Mouse (Mus musculus): ENCODE measurements around the gene Herc1.
A peak's percentile ranks its signal among the peaks of the same experiment; 100 is the strongest.
"Not testable (repeated sequence)": the region's sequence is repeated elsewhere in the genome, so short reads cannot be mapped to it uniquely, and the experiment has no call there.

Gene Herc1

GRCm38 (mm10) chr9:66349144-66349859 is 948 bp upstream of the Herc1 start:
- DNase-seq (ENCODE audit: low spot score in 2 of 2) = no peak

- peak in 1 of 2 experiments; percentile 7 for DNase-seq (ENCODE audit: low spot score in 2 of 2)
These were observed 659 bp downstream of the Herc1 start for GRCm38 (mm10) chr9:66350788-66351430.

DNA sequence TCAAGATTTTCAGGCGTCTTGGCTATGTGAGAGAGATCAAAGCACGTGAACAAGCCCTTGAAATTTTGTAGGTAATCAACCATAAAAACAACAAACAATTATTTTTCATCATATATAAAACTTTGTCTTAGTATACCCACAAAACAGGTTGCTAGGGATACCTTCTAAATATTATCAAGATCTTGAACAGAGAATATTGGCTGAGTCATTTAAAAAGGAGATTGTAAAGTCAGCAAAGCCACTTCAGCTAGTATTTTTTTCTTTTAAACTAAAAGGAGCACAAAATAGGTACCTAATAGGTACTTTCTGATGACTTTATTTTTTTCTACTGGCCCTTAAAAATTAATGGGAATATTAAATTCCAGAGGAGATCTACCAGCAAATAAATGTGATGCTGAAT is 2.5 kb downstream of the Herc1 start:
- no peak for DNase-seq (ENCODE audit: low spot score in 2 of 2)

- DNase-seq (ENCODE audit: low spot score in 2 of 2) = no peak
These were observed 8.9 kb downstream of the Herc1 start for GRCm38 (mm10) chr9:66359135-66359534.

GRCm38 (mm10) chr9:66360143-66360690 is 10.0 kb downstream of the Herc1 start:
- no peak for DNase-seq (ENCODE audit: low spot score in 2 of 2)

DNA sequence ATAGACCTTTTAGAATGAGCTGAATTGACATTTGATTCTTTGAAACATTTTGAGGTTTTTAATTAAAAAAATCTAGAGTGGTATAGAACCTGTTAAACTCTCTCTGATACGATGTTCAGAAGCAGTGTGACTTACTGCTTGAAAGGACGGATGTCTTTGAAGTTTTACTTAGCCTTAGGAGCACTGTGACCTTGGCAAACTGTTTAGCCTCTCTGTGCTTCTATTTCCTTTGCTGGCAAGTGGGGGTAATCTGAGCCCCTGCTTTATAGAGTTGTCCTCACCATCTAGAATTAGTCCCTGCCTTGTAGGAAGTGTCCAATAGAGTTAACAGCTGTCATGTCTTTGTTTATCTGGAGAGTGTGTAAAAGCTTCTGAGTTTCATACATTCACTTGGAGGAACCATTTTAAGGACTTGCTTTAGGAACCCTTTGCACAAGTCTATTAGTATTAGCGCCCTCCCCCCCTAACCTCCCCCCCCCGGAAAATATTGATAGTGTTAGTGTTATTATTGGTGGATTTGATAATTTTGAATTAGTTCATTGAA is 18.7 kb downstream of the Herc1 start:
- DNase-seq (ENCODE audit: low spot score in 2 of 2) = no peak

- DNase-seq (ENCODE audit: low spot score in 2 of 2) = no peak
These were observed 20.1 kb downstream of the Herc1 start for GRCm38 (mm10) chr9:66370334-66370733.

DNA sequence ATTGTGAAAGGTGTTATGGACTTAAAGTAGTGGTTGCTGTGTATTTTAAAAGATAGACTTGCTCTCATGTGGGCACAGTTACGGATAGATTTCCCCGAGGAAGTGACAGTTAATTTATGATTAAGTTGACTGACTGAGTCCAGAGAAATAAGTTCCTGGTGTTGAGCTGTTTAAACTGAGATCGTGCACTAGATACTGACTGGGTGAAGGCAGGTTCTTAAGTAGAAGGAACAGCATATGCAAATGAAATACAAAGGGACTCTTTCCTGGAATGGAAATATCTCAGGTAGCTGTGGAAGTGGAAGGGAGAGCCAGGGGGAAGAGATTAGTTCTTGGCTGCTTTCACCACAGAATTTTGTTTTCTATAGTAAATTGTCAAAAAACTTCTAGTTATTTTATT is 20.6 kb downstream of the Herc1 start:
- no peak for DNase-seq (ENCODE audit: low spot score in 2 of 2)

DNA sequence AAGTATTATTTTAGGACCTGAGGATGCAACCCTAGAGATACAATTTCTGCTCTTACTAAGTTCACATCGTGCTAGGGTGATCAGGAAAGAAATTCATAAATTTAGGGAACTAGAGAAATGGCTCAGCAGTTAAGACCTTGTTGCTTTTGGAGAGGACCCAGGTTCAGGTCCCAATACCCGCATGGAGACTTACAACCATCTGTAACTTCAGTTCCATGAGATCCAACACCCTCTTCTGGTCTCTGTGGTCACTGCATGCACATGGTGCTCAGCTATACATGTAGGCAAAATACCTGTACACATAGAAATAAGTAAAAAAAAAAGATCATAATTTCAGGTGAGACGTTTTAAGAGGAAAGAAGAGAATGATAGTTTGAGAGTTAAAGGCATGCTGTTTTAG is 23.2 kb downstream of the Herc1 start:
- no peak for DNase-seq (ENCODE audit: low spot score in 2 of 2)

DNA sequence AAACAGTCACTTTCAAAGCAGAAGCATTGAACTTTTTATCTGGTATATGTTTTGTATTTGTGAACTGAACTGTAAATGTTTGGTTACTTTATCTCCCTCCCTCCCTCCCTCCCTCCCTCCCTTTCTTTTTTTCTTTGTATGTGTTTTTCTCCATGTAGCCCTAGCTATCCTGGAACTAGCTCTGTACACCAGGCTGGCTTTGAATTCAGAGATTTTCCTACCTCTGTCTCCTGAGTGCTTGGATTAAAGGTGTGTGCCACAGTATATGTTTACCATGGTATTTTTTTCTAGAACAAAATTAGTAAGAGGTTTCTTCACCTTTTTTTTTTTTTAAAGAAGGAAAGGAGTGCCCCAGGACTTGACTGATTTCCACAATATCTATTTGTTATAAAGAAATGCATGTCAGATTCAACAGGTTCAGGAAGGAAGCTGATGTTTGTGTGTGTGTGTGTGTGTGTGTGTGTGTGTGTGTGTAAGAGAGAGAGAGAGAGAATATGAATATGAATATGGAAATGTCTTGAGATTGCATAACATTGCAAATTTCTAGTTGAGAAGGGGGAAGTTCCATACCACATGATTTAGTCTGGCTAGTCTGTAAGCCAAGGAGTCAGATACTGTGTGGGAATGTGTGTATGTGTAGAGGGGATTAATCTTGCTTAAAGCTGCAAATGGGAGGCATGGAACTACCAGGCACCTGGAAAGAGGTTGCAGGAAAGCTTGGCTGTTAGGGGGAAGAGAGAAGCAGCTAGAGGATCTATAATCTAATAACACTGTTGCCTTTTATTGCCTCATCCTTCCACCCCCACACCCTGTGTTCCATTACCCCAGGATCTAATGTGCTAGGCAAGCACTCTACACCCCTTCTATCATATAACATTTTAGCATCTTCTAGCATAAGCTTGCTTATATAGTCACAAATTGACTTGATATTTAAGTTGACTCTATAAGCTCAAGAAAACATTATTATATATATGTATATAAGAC is 24.5 kb downstream of the Herc1 start:
- DNase-seq (ENCODE audit: low spot score in 2 of 2) = no peak

- DNase-seq (ENCODE audit: low spot score in 2 of 2) = no peak
These were observed 33.2 kb downstream of the Herc1 start for GRCm38 (mm10) chr9:66383417-66383816.

DNA sequence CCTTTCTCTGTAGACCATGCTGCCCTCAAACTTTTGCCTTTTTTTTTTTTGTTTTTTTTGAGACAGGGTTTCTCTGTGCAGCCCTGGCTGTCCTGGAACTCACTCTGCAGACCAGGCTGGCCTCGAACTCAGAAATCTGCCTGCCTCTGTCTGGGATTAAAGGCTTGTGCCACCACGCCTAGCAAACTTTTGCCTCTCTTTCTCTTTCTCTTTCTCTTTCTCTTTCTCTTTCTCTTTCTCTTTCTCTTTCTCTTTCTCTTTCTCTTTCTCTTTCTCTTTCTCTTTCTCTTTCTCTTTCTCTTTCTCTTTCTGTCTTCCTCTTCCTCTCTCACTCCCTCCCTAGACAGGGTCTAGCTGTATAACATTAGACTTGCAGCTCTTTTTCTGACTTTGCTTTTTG is 40.1 kb downstream of the Herc1 start:
- DNase-seq (ENCODE audit: low spot score in 2 of 2) = not testable (repeated sequence)

DNA sequence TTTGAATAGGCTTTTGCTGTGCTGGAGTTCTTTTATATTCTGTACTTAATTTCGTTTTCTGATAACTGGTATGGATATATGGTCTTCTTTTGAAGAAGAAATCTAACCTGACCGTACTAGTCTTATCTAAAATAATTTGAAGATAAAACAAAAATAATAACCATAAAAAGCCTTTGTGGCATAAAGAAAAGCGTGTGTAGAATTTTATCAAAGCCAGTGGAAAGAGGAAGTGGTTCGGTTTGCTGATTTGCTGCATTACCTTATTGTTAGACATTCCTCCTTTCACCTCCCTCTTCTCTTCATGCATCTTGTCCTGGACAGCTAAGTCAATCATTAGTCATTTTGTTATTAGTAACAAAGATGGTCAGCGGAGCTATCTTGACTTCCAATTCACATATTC is 43.1 kb downstream of the Herc1 start:
- no peak for DNase-seq (ENCODE audit: low spot score in 2 of 2)

DNA sequence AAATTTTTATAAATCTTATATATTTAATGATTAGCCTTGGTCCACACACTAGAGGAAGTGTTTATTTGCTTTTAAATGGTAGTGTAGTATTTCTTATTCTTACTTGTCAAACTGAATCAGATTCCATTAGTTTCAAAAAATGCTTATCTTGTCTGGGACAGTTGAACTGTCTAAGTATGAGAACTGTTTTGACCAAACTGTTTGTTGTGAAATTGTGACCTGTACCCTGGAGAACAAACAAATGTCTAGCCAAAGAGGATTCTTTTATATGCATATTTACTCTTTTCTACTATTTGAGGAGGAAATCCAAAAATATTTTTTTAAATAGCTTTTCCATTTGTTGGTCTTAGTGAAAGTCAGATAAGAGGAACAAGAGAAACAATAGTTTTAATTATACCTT is 73.2 kb downstream of the Herc1 start:
- DNase-seq (ENCODE audit: low spot score in 2 of 2) = no peak

GRCm38 (mm10) chr9:66440007-66440406 is 89.8 kb downstream of the Herc1 start:
- DNase-seq (ENCODE audit: low spot score in 2 of 2) = no peak

GRCm38 (mm10) chr9:66448253-66448652 is 98.0 kb downstream of the Herc1 start:
- DNase-seq (ENCODE audit: low spot score in 2 of 2) = no peak

DNA sequence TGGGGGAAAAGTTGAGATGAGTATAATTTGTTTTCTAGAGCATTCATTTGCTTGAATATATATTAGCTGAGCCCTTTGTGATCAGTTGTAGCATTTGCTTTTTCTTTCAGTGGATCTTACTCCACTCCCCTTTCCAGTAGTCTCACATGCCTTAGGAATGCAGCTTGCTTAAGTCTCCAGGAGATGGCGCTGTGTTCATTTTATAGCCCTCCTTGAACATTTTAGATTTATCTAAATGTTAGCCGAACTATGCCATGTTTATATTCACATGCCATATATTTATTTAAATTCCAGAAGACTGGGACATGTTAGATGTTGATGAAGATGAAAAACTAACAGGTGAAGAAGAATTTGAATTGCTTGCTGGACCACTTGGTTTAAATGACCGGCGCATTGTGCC is 114.8 kb downstream of the Herc1 start:
- DNase-seq (ENCODE audit: low spot score in 2 of 2) = no peak

DNA sequence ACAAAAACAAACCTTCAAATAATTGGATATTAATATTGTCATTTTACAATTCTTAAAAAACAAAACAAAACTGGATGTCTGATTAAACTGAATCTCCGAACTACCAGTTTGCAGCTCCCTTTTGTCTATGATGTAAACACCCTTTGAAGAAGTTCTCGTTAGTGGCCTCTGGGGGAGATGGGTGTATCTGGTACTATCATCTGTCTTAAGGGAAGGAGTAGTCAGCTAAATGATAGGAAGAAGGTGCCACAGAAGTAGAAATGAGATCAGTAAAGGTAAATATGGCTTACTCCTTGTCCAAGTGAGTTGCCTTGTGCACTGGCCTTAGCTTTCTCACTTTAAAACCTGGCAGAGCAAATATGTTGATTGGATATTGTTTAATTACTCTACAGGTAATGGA is 127.5 kb downstream of the Herc1 start:
- DNase-seq (ENCODE audit: low spot score in 2 of 2) = no peak

GRCm38 (mm10) chr9:66483429-66483828 is 133.2 kb downstream of the Herc1 start:
- DNase-seq (ENCODE audit: low spot score in 2 of 2) = no peak

GRCm38 (mm10) chr9:66488786-66489185 is 138.5 kb downstream of the Herc1 start:
- DNase-seq (ENCODE audit: low spot score in 2 of 2) = no peak

DNA sequence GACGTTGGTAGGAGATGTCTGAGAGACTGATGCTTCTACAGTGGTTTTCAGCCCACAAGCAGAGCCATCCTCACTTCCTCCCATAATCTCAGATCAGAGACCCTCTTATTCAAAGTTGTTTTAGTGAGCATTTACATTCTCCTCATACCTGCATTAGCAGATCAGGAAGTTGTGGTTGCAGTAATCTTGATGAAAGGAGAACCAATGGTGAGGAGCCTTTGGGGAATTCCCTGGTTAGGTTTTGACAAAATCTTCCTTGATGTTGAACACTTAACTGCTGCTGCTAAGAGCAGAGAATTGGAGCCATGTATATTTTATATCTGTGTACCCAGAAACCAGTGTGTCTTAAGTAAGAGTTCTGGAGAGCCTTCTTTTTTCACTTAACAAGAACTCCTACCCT is 142.1 kb downstream of the Herc1 start:
- no peak for DNase-seq (ENCODE audit: low spot score in 2 of 2)

- DNase-seq (ENCODE audit: low spot score in 2 of 2) = no peak
These were observed 143.7 kb downstream of the Herc1 start for GRCm38 (mm10) chr9:66493992-66494391.
